Mouse (Mus musculus): ENCODE results near the gene Hspa12b.
A peak's percentile ranks its signal among the peaks of the same experiment; 100 is the strongest.

Gene Hspa12b

DNA sequence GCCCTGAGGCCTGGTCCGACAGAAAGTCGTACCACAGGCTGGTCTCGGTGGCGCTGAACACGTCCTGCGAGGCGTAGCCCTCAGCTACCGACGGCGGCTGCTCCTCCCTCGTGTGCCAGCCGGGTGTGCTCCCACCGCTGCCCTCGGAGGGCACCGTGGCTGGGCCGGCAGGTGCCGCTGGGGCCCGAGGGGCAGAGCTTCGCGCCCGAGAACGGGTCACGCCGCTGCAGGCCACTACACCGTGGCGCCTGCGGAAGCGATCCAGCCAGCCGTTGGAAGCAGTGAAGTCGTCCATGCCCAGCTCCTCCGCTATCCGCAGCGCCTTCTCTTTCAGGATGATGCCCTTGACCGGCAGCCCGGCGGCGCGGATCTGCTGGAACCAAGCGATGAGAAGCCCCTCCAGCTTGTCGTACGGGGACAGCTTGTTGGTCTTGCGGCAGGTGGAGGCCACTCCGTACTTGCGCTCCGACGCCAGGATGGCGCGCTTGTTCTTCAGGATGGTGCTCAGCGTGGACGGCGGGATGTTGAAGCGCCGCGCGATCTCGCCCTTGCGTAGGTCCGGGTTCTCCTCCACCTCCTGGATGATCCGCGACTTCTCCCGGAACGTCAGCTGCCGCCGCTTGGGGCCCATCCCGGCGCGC lies 52.3 kb downstream of the Hspa12b start:
- DNase-seq (ENCODE audit: low read depth, low spot score): peak; percentile 90

DNA sequence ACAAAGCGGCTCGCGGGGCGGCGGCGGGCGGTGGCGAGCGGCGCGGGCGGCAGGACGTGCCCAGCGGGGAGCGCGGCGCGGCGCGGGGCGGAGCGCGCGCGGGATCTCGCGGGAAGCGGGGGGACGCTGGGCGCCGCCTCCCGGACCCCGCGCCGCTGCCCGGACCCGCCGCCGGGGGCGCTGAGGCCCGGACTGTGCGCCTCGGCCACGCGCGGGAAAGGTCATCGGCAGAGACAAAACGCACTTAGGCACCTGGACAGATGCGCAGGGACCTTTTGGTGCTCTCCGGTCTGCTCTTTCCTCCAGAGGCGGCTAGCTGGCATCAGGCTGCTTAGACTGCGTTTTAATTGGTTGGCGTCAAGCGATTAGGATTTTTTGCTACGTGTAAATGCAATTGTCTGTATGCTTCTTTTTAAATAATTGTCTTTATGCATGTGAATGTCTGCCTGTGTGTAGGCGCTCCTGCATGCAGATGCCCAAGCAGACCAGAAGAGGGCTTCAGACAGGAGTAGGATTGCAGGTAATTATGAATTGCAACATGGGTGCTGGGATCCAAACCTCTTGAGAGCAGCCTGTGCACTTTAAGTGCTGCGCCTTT lies 53.0 kb downstream of the Hspa12b start, which contains the start of gene Cenpb:
Gene Cenpb, minus strand, starts transcription at position 78 of the 598 bp plus-strand sequence.
- DNase-seq (ENCODE audit: low read depth, low spot score): peak; percentile 92

DNA sequence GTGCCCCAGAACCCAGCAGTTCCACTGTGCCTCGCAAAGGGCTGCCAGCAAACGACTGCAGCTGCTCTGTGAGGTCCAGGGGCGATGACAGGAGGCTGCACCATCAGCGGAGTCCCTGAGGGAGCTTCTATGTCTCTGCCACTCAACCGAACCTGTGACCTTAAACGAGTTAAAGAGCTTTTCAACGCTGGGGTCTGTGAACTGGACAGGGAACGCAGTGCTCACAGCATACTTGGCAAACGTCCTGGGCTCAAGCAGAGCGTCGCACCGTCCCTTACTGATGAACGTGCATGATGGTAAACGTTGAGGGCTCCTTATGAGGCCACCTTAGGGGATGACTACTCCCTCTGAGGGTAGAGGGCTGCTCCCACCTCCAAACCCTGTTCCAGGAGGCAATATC lies 59.3 kb downstream of the Hspa12b start:
- DNase-seq (ENCODE audit: low read depth, low spot score): no peak

DNA sequence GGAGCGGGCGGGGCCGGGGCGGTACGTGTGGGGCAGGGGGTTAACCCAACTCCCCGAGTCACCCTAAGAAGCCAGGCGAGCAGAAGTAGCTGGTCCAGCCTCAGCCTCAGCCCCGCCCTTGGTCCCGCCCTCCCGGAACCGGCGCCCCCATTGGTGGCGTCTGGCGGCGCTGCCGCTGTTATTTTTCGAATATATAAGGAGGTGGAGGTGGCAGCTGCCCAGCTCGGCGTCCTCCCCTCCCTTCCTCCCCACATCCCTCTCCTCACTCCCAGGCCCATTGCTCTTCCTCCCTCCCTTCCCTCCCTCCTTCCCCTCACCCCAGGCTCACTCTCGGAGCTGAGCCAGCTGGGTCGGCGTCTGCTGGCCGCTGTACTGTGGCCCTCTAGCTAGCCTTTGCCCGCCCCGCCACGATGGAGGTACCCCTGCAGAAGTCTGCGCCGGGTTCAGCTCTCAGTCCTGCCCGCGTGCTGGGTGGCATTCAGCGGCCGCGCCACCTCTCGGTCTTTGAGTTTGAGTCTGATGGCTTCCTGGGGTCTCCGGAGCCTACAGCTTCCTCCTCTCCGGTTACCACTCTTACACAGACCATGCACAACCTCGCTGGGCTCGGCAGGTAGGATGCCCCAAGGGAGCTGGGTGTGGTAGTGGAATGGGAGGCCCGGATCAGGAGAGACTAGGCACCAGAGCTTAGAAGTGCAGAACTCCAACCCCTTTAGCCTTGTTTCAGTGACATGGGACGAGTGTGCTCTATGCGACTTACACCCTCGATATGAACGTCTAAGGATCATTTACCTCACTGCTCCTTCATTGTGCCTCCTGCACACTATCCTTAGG lies 59.9 kb downstream of the Hspa12b start, which contains the start of the genes Cdc25b and Spef1:
Gene Cdc25b, plus strand, starts transcription at position 179 of the 831 bp plus-strand sequence.
Gene Spef1, minus strand, starts transcription at position 512 of the 831 bp plus-strand sequence.
- peak; percentile 86 for DNase-seq (ENCODE audit: low read depth, low spot score)

DNA sequence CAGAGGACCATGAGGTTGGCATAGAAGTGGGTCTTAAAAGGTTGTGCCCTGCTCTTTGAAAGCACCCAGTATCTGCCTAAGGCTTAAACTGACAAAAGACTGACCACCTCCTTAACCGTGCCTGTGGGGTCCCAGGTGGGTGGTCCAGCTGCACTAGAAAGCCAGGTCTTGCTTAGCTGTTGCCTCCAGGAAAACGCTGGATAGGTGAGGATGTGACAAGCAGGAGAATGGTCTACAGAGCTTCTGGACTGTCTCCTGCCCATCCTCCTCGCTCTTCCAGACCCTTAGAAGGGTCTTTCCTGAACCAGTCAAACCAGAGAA lies 60.5 kb downstream of the Hspa12b start:
- no peak for DNase-seq (ENCODE audit: low read depth, low spot score)

DNA sequence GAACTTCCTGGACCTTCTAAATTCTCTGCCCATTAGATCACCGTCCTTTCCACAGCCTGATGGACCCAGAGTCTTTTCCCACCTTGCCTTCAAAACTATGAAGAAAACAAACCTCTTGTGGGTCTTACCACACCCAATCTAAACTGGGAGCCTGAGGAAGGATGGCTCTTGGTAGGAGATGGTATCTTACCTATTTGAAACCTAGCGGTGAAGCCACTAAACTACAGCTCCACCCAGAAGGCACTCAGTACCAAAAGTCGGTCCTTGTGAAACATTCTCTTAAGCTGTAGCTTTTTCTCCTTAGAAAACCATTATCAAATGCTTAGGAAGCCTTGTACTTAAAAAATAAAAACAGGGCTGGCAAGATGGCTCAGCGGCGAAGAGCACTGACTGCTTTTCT lies 61.2 kb downstream of the Hspa12b start:
- no peak for DNase-seq (ENCODE audit: low read depth, low spot score)

DNA sequence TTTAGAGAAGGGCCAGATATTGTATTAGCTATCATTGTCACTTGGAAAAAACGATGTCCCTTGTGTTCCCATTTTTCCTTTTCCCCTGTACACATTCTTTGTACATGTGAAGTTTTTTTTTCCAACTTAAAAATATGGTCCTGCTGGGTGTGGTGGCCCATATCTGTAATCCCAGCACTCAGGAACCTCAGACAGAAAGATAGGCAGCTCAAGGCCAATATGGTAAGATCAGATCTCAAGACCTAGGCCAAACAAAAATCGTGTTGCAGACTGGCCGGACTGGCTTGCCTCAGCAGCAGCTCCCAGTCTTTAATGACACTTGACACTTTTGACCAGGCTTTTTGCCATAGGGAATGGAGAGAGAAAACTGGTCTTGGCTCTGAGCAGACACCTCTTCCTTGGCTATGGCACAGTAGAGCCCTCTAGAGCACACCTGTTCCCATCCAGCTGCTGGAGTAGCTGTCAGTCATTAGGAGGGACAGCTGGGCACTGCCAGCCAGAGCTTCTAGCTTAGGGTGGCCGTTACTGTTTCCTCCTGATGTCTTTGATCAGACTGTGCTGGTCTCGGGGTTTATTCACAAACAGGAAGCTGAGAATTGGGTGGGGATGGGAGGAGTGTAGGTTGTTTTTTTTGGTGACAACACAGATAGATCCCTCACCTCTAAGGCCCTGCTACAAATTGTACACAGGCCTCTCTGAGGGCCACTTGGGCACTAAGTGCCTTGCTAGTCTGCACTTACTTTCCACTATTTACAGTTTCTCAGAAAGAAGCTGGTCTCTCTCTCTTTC lies 62.6 kb downstream of the Hspa12b start:
- no peak for DNase-seq (ENCODE audit: low read depth, low spot score)

DNA sequence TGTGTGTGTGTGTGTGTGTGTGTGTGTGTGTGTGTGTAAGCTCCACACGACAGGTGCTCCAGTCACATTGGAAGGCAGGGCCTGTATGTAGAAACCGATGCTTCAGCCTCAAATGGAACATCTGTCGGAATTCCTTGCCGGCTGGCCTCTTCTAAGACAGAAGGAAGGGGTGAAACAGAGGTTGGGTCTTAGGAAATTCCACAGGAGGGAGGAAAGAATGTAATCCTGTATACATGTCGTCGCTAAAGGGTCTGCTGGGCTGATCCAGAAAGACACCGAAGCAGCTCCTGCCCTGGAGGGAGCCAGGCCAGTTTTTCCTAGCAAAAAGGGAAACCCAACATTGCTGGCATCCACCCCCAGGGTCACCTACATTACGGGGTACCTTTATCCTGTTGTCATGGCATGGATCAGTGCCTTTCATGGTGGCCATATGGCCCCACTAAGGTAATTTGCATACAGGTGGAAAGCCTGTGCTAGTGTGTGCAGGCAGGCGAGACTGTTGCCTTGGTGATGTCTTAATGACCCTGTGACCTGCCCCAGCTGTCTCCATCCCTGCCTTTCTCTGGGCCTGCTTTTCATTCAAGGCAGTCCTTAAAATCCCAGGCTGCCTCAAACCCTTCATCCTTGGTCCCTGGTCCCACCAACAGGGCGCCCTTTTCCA lies 63.4 kb downstream of the Hspa12b start:
- DNase-seq (ENCODE audit: low read depth, low spot score): peak; percentile 41

DNA sequence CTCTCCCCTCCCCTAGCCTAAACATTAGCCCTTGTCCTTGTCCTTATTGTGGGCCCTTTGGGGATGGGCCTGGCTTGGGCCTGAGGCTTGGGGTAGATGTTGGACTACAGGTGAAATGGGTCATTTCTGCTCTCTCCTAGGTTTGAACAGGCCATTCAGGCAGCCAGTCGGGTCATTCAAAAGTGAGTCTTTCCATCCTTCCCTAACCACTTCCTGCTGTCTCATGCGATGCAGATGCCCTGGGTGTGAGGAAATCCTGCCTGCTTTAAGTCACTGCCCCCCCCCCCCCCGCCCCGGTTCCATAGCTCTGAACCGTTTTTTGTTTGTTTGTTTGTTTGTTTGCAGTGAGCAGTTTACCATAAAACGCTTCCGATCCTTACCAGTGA lies 63.9 kb downstream of the Hspa12b start:
- no peak for DNase-seq (ENCODE audit: low read depth, low spot score)
